Mouse (Mus musculus) left cerebral cortex, adult 9 months (tissue): ENCODE results near the gene Shroom3.

Source experiments
- DNase-seq, 2 experiments: peaks; one replicate each; pipeline ENCODE4 v3.0.0; 2022; ENCODE audit warnings: low spot score in 2 of 2

Shroom3 gene

DNA sequence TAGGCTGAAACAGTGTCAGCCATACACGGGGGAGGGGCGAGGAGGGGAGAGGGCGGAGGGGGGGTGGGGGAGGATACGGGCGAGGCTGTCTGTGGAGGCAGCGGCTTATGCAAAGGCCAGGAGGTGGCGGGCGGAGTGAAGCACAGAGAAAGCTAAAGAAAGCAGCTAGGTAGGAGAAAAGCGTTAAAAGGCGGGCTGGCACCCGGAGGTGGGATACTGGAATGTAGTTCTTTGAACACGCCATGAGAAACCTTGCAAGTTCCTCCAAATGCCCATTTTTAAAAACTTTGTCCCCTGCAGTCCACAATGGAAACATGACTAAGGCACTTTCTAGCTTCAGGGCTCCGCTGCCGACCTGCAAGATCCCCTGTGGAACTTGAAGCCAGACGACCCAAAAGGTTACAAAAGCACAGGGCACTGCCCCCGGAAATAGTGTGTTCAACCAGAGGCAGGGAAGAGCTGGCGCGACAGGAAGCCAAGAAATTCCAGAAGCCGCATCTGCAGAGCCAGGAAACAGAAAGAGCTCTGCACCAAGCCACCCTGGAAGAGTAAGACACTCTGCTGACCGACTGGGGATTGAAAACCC lies 322.1 kb downstream of the Shroom3 start:
- DNase-seq: peak; percentile 14 to 63

DNA sequence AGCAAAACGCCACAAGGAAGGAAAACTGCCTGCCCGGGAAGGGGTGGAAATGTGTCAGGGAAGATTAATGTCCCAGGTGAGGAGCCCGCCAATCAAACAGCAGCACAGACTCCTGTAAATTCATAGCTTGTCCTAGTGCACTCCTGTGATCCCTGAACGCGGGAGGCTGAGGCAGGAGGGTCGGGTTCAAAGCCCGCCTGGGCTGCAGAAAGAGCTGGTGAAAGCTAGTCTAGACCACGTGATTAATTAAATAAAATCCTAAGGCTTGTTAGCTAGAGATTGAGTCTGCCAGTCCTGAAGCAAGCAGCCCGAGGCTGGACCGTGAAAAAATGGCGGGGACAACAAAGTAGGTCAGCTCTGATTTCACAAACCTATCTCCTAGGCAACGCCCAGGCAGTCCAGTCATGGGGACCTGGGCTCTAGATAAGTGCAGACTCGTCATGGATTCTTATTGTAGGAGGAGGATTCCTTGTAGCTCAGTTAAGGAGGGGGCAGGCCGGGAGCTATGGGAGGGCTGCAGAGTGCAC lies 322.6 kb downstream of the Shroom3 start:
- DNase-seq: peak; percentile 18 to 42

DNA sequence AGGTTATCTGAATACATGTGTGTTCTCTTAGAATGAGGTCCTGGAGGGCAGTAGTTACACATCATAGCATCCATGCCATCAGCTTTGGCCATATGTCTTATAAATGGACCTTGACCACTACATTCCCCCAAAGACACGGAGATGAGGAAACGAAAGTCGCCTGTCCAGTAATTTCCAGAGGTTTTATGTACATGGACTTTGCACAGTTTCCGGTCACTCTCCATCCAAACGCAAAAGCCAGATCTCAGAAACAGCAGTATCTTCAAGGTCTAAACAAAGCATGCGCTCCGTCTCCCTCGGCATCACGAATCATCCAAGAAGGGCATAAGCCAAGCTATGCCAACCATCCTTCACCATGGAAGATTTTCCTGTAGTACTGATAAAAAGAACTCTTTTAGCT lies 325.0 kb downstream of the Shroom3 start:
- DNase-seq: no peak
